Mouse (Mus musculus) bone marrow macrophage, adult 2 months (primary cell): ENCODE results near the gene Cnn1.

Experiments used
- CTCF ChIP-seq: IDR thresholded peaks from 2 replicates; pipeline ENCODE4 v1.5.1; 2012; ENCODE audit warnings: low read depth, mild to moderate bottlenecking, low read length, moderate library complexity
- POLR2A ChIP-seq: IDR thresholded peaks from 2 replicates; pipeline ENCODE4 v1.6.1; 2012; ENCODE audit warnings: mild to moderate bottlenecking, low read depth, low read length, borderline replicate concordance

GRCm38 (mm10) chr9:22149426-22150248 lies 50.6 kb downstream of the Cnn1 start:
- TF ChIP-seq CTCF (no peak), POLR2A (no peak)
